Mouse (Mus musculus) stomach, embryonic 16.5 days (tissue): ENCODE measurements around the gene Frat2. TPM values are rescaled to one million over a fixed set of nuclear protein-coding genes. Genes with fewer than 3 reads are reported as not detected.

Experiments used
- ATAC-seq: fragments of 200-750 bp; cut with Nextera tagmentation; 2 replicates; pipeline ENCODE4 v1.8.0; 2017; ENCODE audit warnings: moderate number of reproducible peaks, moderate TSS enrichment; ENCODE audit not compliant: insufficient read depth, low FRiP score
- H3K27ac ChIP-seq: fragments of 300-500 bp; sonication (generic); 2 replicates; pipeline ENCODE4 v1.5.1; 2014; ENCODE audit warnings: low read length
- H3K27me3 ChIP-seq: fragments of 300-500 bp; sonication (generic); 2 replicates; pipeline ENCODE4 v1.6.1; 2014; ENCODE audit warnings: low read length, control low read depth, mixed read lengths; ENCODE audit not compliant: control insufficient read depth, insufficient read depth
- H3K36me3 ChIP-seq: fragments of 300-500 bp; sonication (generic); 2 replicates; pipeline ENCODE4 v1.6.1; 2014; ENCODE audit warnings: low read length; ENCODE audit not compliant: control insufficient read depth, insufficient read depth
- H3K4me1 ChIP-seq: fragments of 300-500 bp; sonication (generic); 2 replicates; pipeline ENCODE4 v1.6.1; 2014; ENCODE audit warnings: low read length, control low read depth, mixed read lengths; ENCODE audit not compliant: control insufficient read depth, insufficient read depth
- H3K4me2 ChIP-seq: fragments of 300-500 bp; sonication (generic); 2 replicates; pipeline ENCODE4 v1.6.1; 2014; ENCODE audit warnings: low read depth, low read length, mixed read lengths
- H3K4me3 ChIP-seq: fragments of 300-500 bp; sonication (generic); replicated peaks from 2 replicates; pipeline ENCODE4 v1.5.1; 2014; ENCODE audit warnings: mild to moderate bottlenecking, low read length
- H3K9ac ChIP-seq: fragments of 300-500 bp; sonication (generic); 2 replicates; pipeline ENCODE4 v1.6.1; 2014; ENCODE audit warnings: low read length
- H3K9me3 ChIP-seq: fragments of 300-500 bp; sonication (generic); replicated peaks from 2 replicates; pipeline ENCODE4 v1.6.1; 2016; ENCODE audit warnings: low read length, control low read depth; ENCODE audit not compliant: control insufficient read depth
- WGBS: fragments of 180-500 bp; shearing (Covaris S2); extraction: QIAGEN DNeasy Blood & Tissue Kit; methylation state at CpG from one replicate; pipeline ENCODE4 v1.1.7; 2014; 5-methylcytosine and 5-hydroxymethylcytosine counted together
- polyA plus RNA-seq: library from polyadenylated mRNA; unstranded; fragments of >200 nt; fragmentation: Nextera tagmentation; extraction: Ambion mirVana; gene quantifications from 2 replicates; pipeline ENCODE4 v1.2.1, GENCODE M21; 2015

The Frat2 gene
- polyA plus RNA-seq, 1 experiment from 2014 or later, result 3.0 TPM

GRCm38 (mm10) chr19:41816915-41817314 lies 31.0 kb downstream of the Frat2 start:
- H3K27me3 ChIP-seq, result no peaks in the 10 kb centered on the region
- H3K4me2 ChIP-seq, result no peak overlapping the region; the same call in 1 of the 2 replicates
- no peak overlapping the region for H3K9ac ChIP-seq
- 53% methylated on average over 5 of the region's 5 CpGs for WGBS
- H3K4me1 ChIP-seq, result peaks cover 5% of the 10 kb centered on the region; the same call in 1 of the 2 replicates
- no peak for ATAC-seq
- H3K4me3 ChIP-seq, result no peak overlapping the region
- no peaks in the 10 kb centered on the region for H3K36me3 ChIP-seq
- H3K9me3 ChIP-seq, result no peaks in the 10 kb centered on the region
- H3K27ac ChIP-seq, result no peak overlapping the region

GRCm38 (mm10) chr19:41816410-41816809 lies 31.5 kb downstream of the Frat2 start:
- no peak for ATAC-seq
- H3K27me3 ChIP-seq, result no peaks in the 10 kb centered on the region
- no peak overlapping the region for H3K4me2 ChIP-seq
- H3K9me3 ChIP-seq, result no peaks in the 10 kb centered on the region
- no peak overlapping the region for H3K9ac ChIP-seq
- H3K4me3 ChIP-seq, result no peak overlapping the region
- WGBS, result 54% methylated on average over 5 of the region's 5 CpGs
- H3K27ac ChIP-seq, result no peak overlapping the region
- H3K36me3 ChIP-seq, result no peaks in the 10 kb centered on the region
- H3K4me1 ChIP-seq, result peaks cover 5% of the 10 kb centered on the region; the same call in 1 of the 2 replicates

GRCm38 (mm10) chr19:41813374-41813773 lies 34.6 kb downstream of the Frat2 start:
- H3K9me3 ChIP-seq, result no peaks in the 10 kb centered on the region
- no peak overlapping the region for H3K4me2 ChIP-seq
- H3K27ac ChIP-seq, result no peak overlapping the region
- H3K36me3 ChIP-seq, result no peaks in the 10 kb centered on the region
- ATAC-seq, result no peak
- WGBS, result 84% methylated on average over 4 of the region's 4 CpGs
- H3K4me1 ChIP-seq, result peaks cover 5% of the 10 kb centered on the region; the same call in 1 of the 2 replicates
- H3K4me3 ChIP-seq, result no peak overlapping the region
- no peaks in the 10 kb centered on the region for H3K27me3 ChIP-seq
- H3K9ac ChIP-seq, result no peak overlapping the region

- no peaks in the 10 kb centered on the region for H3K27me3 ChIP-seq
- no peak for ATAC-seq
Measured at GRCm38 (mm10) chr19:41812525-41812924, 35.4 kb downstream of the Frat2 start.

GRCm38 (mm10) chr19:41810074-41810473 lies 37.9 kb downstream of the Frat2 start:
- 88% methylated on average over 5 of the region's 5 CpGs for WGBS
- H3K36me3 ChIP-seq, result no peaks in the 10 kb centered on the region
- no peaks in the 10 kb centered on the region for H3K9me3 ChIP-seq
- no peak for ATAC-seq
- H3K4me3 ChIP-seq, result no peak overlapping the region
- no peaks in the 10 kb centered on the region for H3K4me1 ChIP-seq
- no peak overlapping the region for H3K4me2 ChIP-seq
- H3K27ac ChIP-seq, result no peak overlapping the region
- H3K27me3 ChIP-seq, result no peaks in the 10 kb centered on the region
- no peak overlapping the region for H3K9ac ChIP-seq

More at GRCm38 (mm10) chr19:41812525-41812924, 35.4 kb downstream of the Frat2 start:
- WGBS, result 91% methylated on average over 10 of the region's 10 CpGs
- no peak overlapping the region for H3K9ac ChIP-seq
- no peak overlapping the region for H3K27ac ChIP-seq
- no peaks in the 10 kb centered on the region for H3K9me3 ChIP-seq
- peaks cover 5% of the 10 kb centered on the region; the same call in 1 of the 2 replicates for H3K4me1 ChIP-seq
- H3K4me2 ChIP-seq, result no peak overlapping the region
- H3K36me3 ChIP-seq, result no peaks in the 10 kb centered on the region
- no peak overlapping the region for H3K4me3 ChIP-seq

GRCm38 (mm10) chr19:41808104-41808634 lies 39.8 kb downstream of the Frat2 start:
- WGBS, result 78% methylated on average over 8 of the region's 8 CpGs
- Histone ChIP-seq H3K27ac (no peak overlapping the region), H3K36me3 (no peaks in the 10 kb centered on the region), H3K9me3 (no peaks in the 10 kb centered on the region), H3K27me3 (no peaks in the 10 kb centered on the region), H3K9ac (no peak overlapping the region), H3K4me3 (no peak overlapping the region), H3K4me2 (no peak overlapping the region), H3K4me1 (no peaks in the 10 kb centered on the region)
- ATAC-seq, result no peak

GRCm38 (mm10) chr19:41807497-41807896 lies 40.4 kb downstream of the Frat2 start:
- WGBS, result 78% methylated on average over 9 of the region's 9 CpGs

GRCm38 (mm10) chr19:41805831-41806230 lies 42.1 kb downstream of the Frat2 start:
- no peak overlapping the region for H3K4me3 ChIP-seq
- no peak overlapping the region for H3K4me2 ChIP-seq
- no peak overlapping the region for H3K27ac ChIP-seq
- H3K4me1 ChIP-seq, result no peaks in the 10 kb centered on the region; the same call in 1 of the 2 replicates
- ATAC-seq, result no peak
- H3K36me3 ChIP-seq, result no peaks in the 10 kb centered on the region
- WGBS, result 89% methylated on average over 4 of the region's 4 CpGs
- no peaks in the 10 kb centered on the region for H3K9me3 ChIP-seq
- no peak overlapping the region for H3K9ac ChIP-seq
- no peaks in the 10 kb centered on the region for H3K27me3 ChIP-seq

More at GRCm38 (mm10) chr19:41807497-41807896, 40.4 kb downstream of the Frat2 start:
- Histone ChIP-seq H3K9ac (no peak overlapping the region), H3K4me2 (no peak overlapping the region), H3K4me1 (no peaks in the 10 kb centered on the region; the same call in 1 of the 2 replicates), H3K27ac (no peak overlapping the region), H3K27me3 (no peaks in the 10 kb centered on the region), H3K4me3 (no peak overlapping the region), H3K36me3 (no peaks in the 10 kb centered on the region), H3K9me3 (no peaks in the 10 kb centered on the region)
- no peak for ATAC-seq

- Histone ChIP-seq H3K27me3 (no peaks in the 10 kb centered on the region), H3K4me2 (no peak overlapping the region), H3K4me1 (no peaks in the 10 kb centered on the region; the same call in 1 of the 2 replicates), H3K4me3 (no peak overlapping the region), H3K9me3 (no peaks in the 10 kb centered on the region), H3K27ac (no peak overlapping the region), H3K9ac (no peak overlapping the region), H3K36me3 (no peaks in the 10 kb centered on the region)
- no peak for ATAC-seq
- 40% methylated on average over 7 of the region's 7 CpGs for WGBS
Measured at GRCm38 (mm10) chr19:41803322-41803721, 44.6 kb downstream of the Frat2 start.
